Mouse (Mus musculus): ENCODE measurements around the gene Aak1.

GRCm38 (mm10) chr6:86812919-86813318, 36.4 kb upstream of the Aak1 start:
- TF ChIP-seq MYOD1 (IDR thresholded peaks at IDR 0.05; ENCODE audit: control insufficient read depth in 1 of 3, insufficient read length in 2 of 3, low read depth in 2 of 3): no peak
- no peak for TF ChIP-seq MAX (IDR thresholded peaks at IDR 0.05; ENCODE audit: low read depth)
- no peak for TF ChIP-seq POLR2A (IDR thresholded peaks at IDR 0.05; ENCODE audit: insufficient read length, low read depth)
- TF ChIP-seq USF1 (IDR thresholded peaks at IDR 0.05; ENCODE audit: low read depth): no peak
- TF ChIP-seq E2F4 (IDR thresholded peaks at IDR 0.05; ENCODE audit: insufficient read depth): no peak
- TF ChIP-seq POLR2AphosphoS2 (IDR thresholded peaks at IDR 0.05; ENCODE audit: insufficient read length, low read depth): no peak
- TF ChIP-seq TCF12 (IDR thresholded peaks at IDR 0.05; ENCODE audit: insufficient read depth, poor library complexity, severe bottlenecking): no peak
